Mouse (Mus musculus) layer of hippocampus, postnatal 10 days (tissue): Measurements from ENCODE around the gene Znrf3. TPM values are rescaled to one million over a fixed set of nuclear protein-coding genes. Genes with fewer than 3 reads are reported as not detected.
A peak's percentile ranks its signal among the peaks of the same experiment; 100 is the strongest.

Experiments used
- DNase-seq, 2 experiments: peaks; one replicate each; pipeline ENCODE4 v3.0.0; 2021; ENCODE audit warnings: low spot score in 2 of 2
- total RNA-seq, 2 experiments: library from RNA; stranded (reverse); gene quantifications; 2 replicates each; pipeline ENCODE4 v1.2.3; 2021

The Znrf3 gene
- total RNA-seq, 2 experiments from 2014 or later: 20.7 to 21.4 TPM

DNA sequence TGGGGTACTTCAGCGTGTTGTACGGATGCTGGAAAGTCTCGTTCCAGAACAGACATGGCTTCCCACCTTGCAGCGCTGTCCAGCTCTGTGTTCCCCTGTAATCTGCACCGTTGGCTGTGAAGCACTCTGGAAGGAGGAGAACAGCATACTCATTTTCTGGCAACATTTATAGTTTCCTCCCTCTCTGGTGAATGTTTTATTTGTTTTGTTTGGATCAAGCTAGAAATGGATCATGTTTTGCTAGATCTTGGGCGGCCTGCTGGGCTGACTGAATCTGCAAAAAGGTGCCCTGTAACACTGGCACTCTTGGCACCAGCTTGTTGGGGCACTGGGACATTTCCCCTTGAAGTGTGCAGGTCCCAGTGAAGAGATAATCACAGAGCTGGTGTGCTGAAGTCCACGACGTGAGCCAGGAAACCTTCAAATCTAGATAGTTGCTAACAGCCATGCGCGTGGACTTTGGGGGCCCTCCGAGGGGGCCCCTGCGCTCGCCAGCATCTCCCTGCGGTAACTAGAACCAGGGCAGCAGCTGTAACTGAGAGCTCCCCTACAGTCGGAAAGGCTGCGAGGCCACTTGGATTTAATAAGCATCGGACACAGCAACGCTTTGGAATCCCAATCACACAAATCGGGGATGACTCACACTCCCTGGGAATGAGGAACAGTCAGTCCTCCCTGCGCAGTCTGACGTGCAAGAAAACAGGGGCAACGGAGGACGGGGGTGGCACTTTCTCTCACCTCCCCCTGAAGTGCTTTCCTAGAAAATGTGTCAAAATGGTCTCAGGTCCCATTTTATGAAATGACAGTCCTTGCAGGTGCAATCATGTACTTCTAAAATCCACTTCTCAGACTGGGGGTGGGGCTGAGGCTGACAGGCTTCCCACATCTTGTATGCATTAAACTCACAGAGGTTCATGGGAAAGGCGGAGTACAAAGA lies 200.6 kb downstream of the Znrf3 start:
- DNase-seq: peak; percentile 35 to 38

GRCm38 (mm10) chr11:5243208-5243607 lies 201.4 kb downstream of the Znrf3 start:
- no peak for DNase-seq

DNA sequence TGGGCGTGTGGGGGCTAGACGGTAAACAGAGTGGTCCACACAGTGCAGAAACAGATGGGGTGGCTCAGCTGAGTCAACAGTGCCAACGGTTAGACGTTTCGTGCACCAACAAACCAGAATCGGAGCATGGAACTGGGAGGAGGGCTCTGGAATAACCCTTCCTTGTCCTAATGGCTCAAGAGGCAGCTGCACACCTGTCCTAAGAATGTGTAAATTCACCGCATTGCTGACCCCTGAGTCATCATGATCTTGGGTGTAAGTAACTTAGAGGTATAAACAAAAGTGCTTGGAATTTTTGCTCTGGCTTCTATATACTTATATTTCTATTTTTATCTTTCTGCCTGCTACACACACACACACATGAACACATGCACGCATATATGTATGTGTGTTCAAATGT lies 202.5 kb downstream of the Znrf3 start:
- no peak for DNase-seq

DNA sequence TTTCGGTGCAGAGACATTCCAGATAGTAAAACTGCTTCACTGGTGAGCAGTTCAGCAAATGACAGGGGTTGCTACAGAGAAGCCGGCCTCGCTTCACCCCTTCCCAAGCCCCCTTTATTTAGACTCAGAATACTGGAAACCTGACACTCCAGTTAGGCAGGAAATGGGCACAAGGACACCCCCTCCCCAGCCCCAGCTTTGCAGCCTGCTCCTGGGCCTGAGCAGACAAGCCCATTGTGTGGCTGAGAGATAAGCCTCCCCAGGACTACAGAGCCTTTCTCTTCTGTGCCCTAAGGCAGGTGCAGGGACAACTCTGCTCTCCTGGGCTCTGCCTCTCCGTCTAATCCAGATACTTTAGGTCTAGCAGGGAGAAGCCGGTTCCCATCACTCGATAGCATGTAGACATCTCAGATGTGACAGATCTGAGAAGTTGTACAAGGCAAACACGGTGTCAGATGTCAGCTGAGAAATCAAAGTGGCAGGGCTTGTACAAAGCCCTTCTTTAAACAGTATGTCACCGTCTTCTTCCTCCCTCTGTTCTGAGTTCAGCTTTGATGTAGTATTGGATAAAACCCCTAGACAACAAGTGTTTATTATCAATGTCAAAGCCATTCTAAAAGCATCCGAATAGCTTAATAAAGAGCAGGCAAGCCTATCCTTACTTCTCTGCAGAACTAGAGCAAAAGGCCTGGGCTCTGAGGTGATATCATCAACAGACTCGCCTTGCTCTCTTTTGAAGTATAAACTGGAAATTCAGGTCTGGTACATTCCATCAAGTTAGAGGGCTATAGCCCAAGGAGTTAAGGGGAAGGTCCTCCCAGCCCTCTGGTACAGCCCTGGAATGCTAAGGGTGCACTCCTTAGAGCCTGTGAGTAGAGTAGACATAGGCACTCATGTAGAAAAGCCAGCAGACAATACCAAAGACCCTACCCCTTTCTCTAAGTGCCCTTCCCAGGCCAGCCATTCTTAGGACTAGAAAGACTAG lies 204.6 kb downstream of the Znrf3 start:
- DNase-seq: no peak

Other genes starting within 250 kb of the Znrf3 start
- gene Kremen1, start 183.3 kb downstream of the Znrf3 start, total RNA-seq: 10 to 100 TPM; 10.8 to 11.0 TPM
- gene Xbp1, start 75.8 kb upstream of the Znrf3 start, total RNA-seq: 10 to 100 TPM; 63.6 to 65.1 TPM
- gene Ccdc117, start 97.3 kb upstream of the Znrf3 start, total RNA-seq: 1 to 10 TPM; 9.3 to 9.9 TPM
- gene Ankrd36, start 124.8 kb upstream of the Znrf3 start, total RNA-seq: not detected